Mouse (Mus musculus) thymus, postnatal 0 days (tissue): ENCODE measurements around the gene Afap1. TPM values are rescaled to one million over a fixed set of nuclear protein-coding genes. Genes with fewer than 3 reads are reported as not detected.

Source experiments
- DNase-seq: peaks from one replicate; pipeline ENCODE4 v3.0.0-alpha.2; 2015; ENCODE audit warnings: low spot score
- polyA plus RNA-seq: library from polyadenylated mRNA; unstranded; fragments of >200 nt; fragmentation: Nextera tagmentation; extraction: Ambion mirVana; gene quantifications from 2 replicates; pipeline ENCODE4 v1.2.1, GENCODE M21; 2015

The Afap1 gene
- polyA plus RNA-seq, 1 experiment from 2014 or later, result 6.6 TPM

DNA sequence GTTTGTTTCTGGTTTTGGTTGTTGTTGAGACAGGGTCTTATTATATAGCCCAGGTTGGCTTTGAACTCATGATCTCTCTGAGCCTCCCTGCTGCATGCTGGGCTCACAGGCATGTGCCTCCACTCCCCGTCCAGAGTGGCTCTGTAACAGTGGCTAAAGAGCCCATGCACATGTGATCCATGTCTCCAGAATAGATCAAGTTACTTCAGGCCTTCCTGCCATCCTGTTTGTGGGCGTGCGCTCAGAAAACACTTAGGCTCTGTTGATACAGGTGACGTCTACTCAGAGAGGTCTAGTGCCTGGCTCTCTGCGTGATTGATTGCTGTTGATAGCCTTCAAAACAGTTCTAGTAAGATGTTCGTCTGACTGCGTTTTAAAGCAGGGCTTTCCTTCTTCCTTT is 79.6 kb downstream of the Afap1 start:
- DNase-seq, result no peak

DNA sequence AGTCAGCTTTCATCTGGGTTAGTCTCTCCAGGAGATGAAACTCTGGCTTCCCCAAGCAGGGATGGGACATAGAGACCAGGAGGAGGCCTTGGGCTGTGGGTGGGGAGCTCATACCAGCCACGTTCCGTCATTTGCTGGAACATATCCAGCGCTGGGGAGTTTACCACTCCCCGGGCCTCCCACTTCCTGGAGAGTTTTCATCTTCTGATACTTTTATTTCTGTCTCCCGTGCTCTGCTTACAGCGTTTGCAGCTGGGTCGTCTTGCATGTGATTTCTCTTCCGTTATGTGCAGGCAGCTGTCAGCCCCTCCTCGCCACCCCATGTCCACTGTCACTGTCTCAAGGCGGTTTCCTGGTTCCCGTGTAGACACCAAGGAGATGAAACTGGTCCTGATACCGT is 80.7 kb downstream of the Afap1 start:
- DNase-seq, result peak; percentile 80

DNA sequence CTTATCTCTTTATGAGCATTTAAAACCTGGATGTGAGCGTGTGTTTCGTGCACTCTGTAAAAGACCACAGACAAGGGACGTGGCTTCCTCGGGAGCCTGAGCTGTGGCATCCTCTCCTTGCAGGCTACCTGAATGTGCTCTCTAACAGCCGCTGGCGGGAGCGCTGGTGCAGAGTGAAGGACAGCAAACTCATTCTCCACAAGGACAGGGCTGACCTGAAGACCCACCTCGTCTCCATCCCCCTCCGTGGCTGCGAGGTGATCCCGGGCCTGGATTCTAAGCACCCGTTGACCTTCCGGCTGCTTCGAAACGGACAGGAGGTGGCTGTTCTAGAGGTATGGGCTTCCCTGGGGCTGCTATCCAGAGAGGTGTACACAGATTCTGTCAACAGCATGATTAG is 81.1 kb downstream of the Afap1 start:
- no peak for DNase-seq

DNA sequence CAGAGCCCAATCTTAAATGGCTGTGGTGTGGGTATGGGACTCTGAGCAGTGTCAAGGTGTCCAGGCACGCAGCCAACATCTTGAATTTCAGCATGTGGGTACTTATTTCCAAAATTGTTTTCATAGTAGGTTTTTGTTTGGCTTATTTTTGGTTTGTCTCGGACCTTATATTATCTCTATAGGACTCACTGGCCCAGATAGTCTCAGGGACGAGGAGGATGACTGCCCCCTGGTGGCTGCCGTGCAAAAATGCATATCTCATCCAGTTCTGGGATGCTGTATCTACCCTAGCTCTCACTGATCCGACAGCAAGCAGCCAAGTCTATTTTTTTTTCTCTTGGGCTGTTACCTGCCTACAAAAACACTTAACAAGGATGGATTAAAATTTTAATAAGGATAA is 82.6 kb downstream of the Afap1 start:
- peak; percentile 69 for DNase-seq

DNA sequence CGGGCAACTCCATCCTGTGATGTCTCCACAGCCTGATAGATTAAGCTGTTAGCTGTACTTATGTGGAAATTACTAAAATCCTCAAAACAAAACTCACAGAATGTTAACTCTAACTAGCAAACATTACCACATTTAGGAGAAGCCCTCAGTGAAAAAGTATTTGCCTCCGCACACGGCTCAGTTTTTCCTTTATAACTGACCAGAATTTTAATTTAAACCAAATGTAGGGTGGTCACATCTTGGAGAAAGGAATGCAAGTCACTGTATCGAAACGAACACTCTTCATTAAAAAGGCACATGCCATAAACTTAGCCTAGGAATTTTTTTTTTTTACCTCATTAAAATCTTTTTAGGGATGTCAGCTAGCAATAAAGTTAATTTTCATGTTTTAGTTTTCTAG is 87.4 kb downstream of the Afap1 start:
- DNase-seq, result no peak

DNA sequence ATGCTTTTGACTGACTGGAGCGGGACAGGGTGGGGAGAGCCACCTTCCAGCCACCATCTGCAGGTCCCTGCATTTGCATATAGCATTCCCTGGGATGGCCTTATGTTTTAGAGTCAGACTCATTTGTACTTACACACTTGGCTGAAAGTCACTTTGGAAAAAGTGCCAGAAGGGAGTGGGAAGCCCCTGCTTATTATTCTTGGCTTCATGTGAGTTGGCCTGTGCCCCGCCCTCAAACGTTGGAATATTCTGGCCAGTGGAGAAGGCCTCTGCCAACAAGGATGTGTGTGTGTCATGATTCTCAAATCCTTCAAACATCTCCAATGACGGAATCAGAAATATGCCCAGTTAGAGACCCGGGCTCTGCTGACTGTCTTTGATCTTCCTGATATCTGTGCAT is 88.2 kb downstream of the Afap1 start:
- no peak for DNase-seq

DNA sequence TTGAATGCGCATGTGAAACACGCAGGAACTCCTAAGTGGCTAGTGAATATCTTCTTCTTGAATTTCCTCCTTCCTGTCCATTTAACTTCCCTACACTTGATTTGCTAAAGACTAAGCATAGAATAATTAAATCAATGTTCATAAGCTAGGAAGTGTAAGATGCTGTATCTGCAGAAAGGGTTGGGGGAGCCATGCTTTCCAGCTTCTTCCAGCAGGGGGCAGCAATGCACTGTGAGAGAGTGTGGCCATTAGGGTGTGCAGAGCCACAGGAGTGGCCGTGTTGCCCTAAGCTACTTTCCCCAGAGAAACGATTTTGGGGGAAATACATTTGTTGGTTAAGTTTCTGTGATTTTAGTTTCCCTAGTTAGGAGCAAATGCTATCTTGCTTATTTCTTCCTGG is 88.9 kb downstream of the Afap1 start:
- DNase-seq, result peak; percentile 80

DNA sequence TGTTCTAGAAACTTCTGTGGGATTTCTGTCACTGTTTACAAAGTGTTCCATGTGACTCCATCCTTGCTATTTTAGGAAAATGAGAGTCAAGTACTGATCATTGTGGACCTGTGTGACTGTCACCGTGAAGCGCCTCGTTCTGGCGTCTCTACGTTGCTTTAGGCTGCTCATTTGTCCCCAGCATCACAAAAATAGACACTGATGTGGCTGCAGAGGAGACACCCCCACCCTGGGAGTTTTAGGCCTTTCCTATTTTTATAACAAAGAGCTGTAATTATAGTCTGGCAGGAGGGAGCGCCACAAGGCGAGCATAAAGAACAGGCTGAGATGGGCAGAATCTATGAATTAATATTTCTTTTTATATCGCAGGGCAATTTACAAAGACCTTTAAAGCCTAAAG is 92.5 kb downstream of the Afap1 start:
- no peak for DNase-seq

DNA sequence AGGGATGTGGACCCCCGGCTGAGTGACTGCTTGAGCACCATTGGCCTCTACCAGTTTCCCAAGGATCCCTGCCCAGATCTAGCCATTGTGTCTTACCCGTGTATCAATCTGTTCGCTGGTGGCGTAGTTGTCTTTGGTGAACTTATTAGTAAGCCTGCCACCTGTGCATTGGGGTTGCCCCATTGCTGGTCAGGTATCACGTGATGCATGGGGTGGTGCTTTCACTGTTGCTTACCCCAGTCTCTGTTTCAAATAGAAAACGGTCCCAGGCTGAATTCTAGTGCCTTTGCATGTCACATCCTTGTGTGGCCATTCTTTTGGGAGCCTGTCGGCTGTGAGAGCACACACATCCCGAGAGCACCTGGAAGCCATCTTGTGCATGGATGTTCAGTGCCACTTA is 95.0 kb downstream of the Afap1 start:
- DNase-seq, result no peak

DNA sequence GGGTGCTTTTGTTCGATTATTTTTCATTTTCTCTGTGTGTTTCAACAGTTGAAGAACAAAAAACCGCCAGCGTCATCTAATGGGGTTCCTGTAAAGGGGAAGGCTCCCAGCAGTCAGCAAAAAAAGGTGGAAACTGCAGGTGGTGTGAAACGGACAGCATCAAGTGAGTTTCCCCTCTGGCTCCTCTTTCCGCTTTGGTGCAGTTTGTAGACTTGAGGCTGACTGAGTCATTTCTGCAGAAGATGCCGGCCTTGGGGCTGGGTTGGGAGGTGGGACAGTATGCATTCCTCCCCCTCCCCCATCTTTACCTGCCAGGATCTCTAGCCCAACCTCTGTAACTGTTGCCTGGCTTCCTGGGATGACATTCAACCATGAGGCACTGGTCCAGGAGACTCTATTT is 96.4 kb downstream of the Afap1 start:
- no peak for DNase-seq

DNA sequence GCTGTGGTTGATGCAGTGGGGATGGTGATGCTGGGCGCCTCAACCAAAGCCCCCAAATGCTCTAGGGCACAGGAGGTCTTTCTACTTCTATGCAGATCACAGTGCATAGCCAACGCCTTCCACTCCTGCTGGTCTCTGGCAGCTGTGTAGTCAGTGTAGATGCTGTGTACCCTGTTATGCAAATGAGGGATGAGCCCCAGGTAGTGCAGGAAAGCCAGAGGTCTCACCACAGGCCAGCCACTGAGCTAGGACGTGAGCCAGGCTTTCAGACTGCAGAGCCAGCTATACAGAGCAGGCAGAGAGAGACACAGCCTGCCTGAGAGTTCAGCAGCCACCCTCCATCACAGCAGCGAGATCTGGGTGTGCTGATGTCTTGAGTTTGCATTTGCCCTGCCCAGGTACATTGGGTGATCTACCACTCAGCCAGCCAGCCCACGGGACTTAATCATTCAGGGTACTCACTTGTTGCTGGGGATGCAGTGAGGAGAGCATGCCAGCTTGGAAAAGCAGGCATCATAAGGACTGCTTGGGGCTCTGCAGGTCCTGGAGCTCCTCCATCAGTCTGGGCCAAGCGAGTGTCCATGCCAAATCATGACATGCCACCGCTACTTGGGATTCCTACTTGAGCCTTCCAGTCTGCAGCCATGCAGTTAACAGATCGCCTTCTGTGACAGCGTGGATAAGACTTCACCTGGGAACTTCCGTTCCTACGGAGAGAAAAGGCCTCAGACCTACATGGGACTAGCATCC is 97.0 kb downstream of the Afap1 start:
- DNase-seq, result no peak

DNA sequence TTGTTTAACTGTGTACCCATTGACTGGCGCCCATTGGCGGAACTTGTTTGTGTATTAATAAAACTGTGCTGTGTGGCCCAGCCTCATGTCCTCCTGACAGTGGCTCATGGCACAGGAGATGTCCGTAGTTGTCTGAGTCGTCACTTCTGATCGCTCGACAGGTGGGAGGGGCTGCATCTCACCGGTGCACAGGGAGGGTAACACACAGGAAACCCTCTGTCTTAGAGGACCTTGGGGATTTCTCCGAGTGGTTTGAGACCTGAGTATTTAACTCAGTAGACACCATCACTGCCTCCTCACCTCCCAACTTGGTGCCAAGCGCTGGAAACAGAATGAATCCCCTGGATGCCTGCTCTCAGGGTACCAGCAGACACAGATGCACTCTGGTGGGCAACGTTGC is 110.7 kb downstream of the Afap1 start:
- DNase-seq, result no peak

DNA sequence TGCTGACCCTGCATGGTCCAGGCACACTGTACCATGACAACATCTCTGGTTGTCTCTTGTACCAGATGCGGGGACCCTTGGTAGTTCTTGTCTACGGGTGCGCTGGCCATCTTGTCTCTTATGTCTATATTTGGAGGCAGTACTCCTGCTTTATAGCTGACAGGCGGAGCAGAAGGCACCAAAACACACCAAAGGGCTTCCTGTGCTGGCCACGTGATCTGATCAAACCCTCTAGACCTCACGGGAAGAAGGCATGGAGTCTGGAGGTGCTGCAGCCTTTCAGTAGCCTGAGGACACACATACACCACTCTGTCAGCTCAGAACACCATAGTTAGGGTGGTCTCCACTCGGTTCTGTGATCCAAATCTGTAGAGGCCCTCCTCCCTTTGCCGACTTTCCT is 113.0 kb downstream of the Afap1 start:
- peak; percentile 74 for DNase-seq

DNA sequence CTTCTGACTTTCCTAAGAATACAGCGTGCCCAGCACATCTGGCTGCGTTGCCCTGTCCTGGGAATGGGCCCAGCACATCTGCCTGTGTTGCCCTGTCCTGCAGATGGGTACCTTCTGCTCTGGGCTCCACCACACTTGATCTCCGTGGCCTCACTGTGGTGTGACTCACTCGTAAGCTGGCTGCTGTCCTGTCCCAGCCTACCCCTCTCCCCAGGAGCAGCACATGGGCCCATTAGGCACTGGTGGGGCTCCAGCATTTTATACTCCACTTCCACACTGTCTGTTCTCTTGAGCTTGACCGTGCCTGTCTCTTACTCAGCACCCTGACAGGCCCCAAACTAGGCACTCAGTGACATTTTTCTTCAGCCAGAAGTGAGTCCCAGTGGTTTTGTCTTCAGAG is 113.5 kb downstream of the Afap1 start:
- DNase-seq, result no peak

DNA sequence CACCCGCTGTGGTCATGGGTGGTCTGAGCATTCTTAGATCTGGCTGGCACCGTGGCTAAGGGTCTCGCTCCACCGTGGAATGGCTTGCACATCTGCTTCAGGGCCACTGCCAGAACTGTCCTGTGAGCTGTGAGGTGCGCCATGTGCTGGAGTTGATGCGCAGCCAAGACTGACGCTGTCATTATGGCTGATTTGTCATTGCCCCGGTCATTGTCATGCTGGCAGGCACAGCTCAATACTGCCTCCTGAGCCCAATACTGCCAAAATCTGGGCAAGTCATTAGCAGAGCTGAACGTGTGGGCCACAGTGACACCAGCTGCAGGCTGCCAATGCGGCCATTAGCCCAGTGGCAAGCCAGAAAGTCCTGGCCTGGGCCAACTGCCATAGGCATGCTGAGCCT is 114.5 kb downstream of the Afap1 start:
- no peak for DNase-seq

DNA sequence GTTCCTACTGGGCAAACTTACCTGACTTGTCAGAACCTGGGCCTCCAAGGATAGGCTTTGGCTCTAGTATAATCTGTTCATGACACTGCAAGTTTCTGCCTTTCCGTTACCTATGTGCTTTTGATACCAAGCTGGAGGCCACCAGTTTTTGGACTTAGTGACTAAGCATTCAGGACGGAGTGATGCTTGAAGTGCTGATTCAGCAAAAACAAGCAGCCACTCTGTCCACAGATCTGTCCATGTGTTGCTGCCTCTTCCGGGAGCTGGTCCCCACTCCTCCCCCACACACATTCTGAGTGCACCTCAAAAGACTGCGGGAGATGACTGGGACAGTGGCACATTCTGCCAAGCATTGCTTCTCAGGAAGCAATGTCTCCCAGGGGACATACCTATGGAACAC is 116.3 kb downstream of the Afap1 start:
- DNase-seq, result no peak

DNA sequence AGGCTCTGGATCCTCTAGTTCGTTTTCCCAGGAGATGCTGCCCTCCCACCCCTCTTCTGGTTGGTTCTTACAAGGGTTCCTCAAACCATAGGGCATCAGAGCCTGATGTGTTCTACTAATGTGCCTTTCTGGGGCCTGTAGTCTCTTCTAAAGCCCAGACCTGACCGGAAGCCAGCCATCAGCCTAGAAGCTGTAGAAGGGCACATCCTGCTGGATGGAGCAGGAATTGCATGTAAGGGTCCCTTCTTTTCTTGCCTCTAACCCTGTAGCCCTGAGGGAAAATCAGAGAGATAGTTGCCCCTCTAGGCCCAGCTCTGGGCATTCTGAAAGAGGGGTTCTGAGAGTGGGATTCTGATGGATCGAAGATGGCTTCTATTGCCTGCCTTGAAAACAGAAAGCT is 125.2 kb downstream of the Afap1 start:
- peak; percentile 36 for DNase-seq

DNA sequence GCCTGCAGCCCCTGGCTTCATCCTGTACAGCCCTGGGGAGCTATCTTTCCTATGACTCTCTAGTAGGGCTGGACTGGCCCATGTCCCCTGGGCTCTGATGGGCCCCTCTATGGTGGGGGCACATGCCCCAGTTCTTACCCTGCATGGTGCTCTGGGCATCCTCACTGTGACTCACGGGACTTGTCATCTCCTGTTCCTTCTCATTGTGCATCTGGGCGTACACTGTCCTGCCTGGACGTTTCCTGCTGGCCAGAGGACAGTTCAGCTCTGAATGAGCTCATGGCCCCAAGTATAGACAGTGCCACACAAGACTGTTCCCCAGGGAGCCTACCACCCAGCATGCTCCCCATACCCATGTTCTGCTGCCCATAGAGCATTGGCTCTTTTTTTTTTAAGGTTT is 128.0 kb downstream of the Afap1 start:
- no peak for DNase-seq

DNA sequence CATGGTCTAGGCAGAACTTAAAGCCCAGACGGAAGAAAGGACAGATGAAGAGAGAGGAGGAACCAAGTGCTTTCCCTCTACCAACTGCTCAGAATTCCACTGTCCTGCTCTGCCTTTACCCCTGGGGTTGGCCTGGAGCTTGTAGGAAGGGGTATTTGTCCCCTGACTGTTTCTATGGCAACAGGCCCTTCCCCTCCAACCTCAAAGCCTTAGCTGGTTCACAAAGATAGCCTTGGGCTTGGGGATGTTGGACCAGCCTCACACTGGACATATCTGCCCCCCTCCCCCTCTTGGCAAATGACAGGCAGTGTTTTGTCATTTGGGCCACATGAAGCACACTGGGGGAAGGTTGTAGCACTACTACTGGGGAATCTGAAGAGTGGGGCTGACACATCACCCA is 129.2 kb downstream of the Afap1 start:
- DNase-seq, result no peak

DNA sequence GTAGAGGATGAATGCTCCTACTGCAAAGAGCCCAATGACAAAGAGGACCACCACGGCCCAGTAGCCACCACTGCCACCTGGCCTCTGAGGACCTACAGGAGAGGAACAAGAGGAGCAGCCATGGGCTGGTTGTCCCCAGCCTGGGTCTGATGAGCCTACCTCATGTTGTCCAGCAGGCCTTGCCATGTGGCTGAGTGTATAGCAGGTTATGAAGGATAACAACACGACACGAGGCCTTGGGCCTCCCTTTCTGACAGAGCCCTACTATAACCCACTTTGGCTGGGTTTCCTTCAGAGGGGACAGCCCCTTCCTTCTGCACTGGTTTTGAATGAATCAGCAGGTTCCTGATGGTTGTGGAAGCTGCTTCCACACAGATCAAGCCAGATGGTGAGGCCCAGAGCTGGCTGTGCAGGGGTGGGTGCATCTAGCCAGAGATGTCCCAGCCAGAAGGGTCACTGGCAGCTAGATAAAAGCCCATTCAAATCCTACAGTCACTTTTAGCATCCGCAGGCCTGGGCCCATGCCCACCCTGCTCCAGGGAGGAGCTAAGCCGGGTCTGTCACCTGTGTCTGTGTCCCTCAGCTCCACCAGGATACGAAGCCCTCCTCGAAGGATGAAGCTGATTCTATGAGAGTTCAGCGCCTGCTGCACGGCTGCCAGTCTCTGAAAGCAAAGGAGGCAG is 131.0 kb downstream of the Afap1 start:
- no peak for DNase-seq

DNA sequence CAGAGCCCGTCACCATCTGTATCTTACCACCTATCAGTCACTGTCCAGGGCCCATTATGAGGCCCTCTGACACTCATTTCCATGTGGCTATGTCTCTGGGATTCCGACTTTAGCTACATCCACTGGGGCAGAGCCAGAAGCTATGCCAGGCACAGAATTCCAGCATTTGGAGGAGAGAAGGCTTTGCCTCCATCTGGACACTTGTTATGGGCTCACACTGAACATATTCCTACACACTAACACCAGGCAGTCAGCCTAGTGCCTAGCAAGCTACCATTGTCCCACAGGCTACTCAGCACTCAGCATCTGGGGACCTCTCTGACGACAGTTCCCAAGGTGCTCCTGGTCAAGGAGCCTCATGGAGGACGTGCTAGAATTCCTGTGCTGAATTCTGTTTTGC is 132.0 kb downstream of the Afap1 start:
- DNase-seq, result no peak

DNA sequence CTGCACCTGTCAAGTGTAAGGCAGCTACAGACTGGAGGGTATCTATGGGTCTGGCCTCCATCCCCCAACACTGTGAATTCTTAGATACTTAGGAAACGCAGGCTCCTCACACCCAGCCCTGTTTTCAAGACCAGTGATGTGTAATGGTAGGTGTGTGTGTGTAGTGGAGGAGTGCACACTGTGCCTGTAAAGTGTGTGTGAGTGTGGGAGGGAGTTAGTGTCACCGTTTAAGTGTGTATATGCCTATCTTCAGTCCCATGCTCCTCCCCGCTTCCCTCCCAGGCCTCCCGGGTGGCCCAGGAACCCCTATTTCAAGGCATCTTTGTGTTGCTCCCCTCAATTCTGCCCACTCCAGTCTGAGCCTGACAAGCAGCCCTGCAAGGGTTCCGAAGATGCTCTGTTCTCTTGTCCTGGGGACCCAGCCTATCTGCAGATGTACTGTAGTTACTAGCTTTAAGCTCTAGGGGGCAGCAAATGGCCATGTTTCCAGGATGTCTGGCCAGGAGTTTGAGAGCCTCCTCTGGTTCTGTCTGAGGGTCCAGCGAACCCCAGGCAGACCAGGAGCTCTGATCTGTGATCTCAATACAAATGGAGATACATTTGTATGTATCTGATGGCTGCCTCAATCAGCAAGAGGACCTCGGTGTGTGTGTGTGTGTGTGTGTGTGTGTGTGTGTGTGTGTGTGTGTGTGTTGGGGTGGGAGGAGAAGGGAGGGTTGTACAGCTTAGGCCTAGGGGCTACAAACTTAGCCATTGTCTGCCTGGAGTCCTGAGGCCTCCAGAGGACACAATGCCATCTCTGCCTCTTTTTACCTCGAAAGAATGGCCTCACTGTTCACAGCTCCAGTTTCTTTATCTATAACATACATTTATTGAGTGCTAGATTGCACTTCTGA is 140.7 kb downstream of the Afap1 start:
- DNase-seq, result peak; percentile 76
